In the genomic region with DNA sequence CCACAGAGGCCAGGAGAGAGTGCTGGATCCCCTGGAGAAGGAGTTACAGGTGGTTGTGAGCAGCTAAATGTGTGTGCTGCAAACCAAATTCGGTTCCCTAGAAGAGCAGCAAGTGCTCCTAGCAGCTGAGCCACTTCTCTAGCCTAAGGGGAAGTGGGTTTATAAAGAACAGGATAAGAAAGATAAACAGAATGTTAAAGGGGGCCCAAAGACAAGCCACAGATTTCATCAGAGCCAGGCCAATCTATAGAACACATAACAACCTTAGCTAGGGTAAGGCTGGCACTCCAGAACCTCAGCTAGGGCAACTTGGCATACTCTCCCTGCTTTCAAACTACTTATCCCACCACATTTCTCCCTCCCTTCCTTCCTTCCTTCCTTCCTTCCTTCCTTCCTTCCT, we compare ENCODE assay signal across 24 mouse cellular contexts. TPM values are rescaled to one million over a fixed set of nuclear protein-coding genes. Genes with fewer than 3 reads are reported as not detected.
DNase-seq lines count a peak whose midpoint lies in the region; ATAC-seq and TF ChIP-seq lines count a peak whose summit lies in the region.
"Had no signal": no experiment of that assay in that cellular context is flagged by ENCODE, and none has a peak within 500 bp of the region (broad histone marks: within the 10 kb centered on the region; RNA-seq: fewer than 3 reads in every experiment).

No protein-coding gene starts in this region.

- no peak overlapping the region for H3K4me3 ChIP-seq in gastrocnemius, adult 2 months
- H3K4me3 ChIP-seq in megakaryocyte, embryonic 14.5 days (replicated peaks), result peak overlapping the region; percentile 81
- H3K4me3 ChIP-seq: embryonic facial prominence, embryonic 15.5 days; forebrain, embryonic 10.5 days; hindbrain, embryonic 15.5 days; layer of hippocampus, adult 2 months; limb, embryonic 12.5 days; liver, embryonic 13.5 days had no signal

- DNase-seq in gastrocnemius, adult 2 months, result no peak
- DNase-seq in gastrocnemius, adult 18-20 months (ENCODE audit: low spot score), result no peak
- peak; percentile 46 for DNase-seq in CD4-positive, CD25-positive, alpha-beta regulatory T cell, adult 2 months (ENCODE audit: low read depth, low spot score)
- no peak for DNase-seq in frontal cortex, adult 2 months (ENCODE audit: extremely low spot score in 1 of 2, low spot score in 1 of 2)
- DNase-seq in urinary bladder, postnatal 14 days (ENCODE audit: low spot score), result no peak
- DNase-seq: adrenal gland, postnatal 14 days; cerebellum, adult 8-10 months; gastrocnemius, postnatal 36 days; heart, postnatal 4 days; kidney, postnatal 25 days; liver, embryonic 13.5 days; lung, embryonic 14.5 days; lung, postnatal 36 days; thymus, postnatal 25 days had no signal

- H3K27ac ChIP-seq in gastrocnemius, adult 2 months, result peak overlapping the region; percentile 83
- H3K27ac ChIP-seq: embryonic facial prominence, embryonic 15.5 days; forebrain, embryonic 10.5 days; hindbrain, embryonic 15.5 days; layer of hippocampus, adult 2 months; limb, embryonic 12.5 days; liver, embryonic 13.5 days had no signal

- H3K36me3 ChIP-seq in megakaryocyte, embryonic 14.5 days (replicated peaks; ENCODE audit: low read length), result no peaks in the 10 kb centered on the region
- H3K36me3 ChIP-seq: embryonic facial prominence, embryonic 15.5 days; forebrain, embryonic 10.5 days; hindbrain, embryonic 15.5 days; limb, embryonic 12.5 days; liver, embryonic 13.5 days had no signal

- peak; percentile 76 for ATAC-seq in common myeloid progenitor, adult 5-6 weeks (replicated peaks; ENCODE audit: low read depth, poor library complexity, severe bottlenecking)
- ATAC-seq in monocyte, adult 5-6 weeks (replicated peaks; ENCODE audit: insufficient number of reproducible peaks, low FRiP score, low TSS enrichment, poor library complexity, severe bottlenecking), result no peak
- ATAC-seq: forebrain, embryonic 16.5 days had no signal

- TF ChIP-seq CTCF in gastrocnemius, adult 2 months (IDR thresholded peaks at IDR 0.05), result no peak

- H3K9me3 ChIP-seq in megakaryocyte, embryonic 14.5 days, result no peaks in the 10 kb centered on the region
- H3K9me3 ChIP-seq: embryonic facial prominence, embryonic 15.5 days; forebrain, embryonic 10.5 days; hindbrain, embryonic 15.5 days; limb, embryonic 12.5 days; liver, embryonic 13.5 days had no signal

- H3K4me1 ChIP-seq in megakaryocyte, embryonic 14.5 days, result peaks cover 55% of the 10 kb centered on the region
- H3K4me1 ChIP-seq: embryonic facial prominence, embryonic 15.5 days; limb, embryonic 12.5 days had no signal

- no peaks in the 10 kb centered on the region for H3K27me3 ChIP-seq in megakaryocyte, embryonic 14.5 days (replicated peaks)
- H3K27me3 ChIP-seq: CH12.LX; embryonic facial prominence, embryonic 15.5 days; hindbrain, embryonic 15.5 days; limb, embryonic 12.5 days; liver, embryonic 13.5 days had no signal

- intact Hi-C loops in gastrocnemius, adult 2 months (cut with DNase I), result loop anchor here (10.0 kb wide), 1 partner anchor 150 kb away; no protein-coding TSS in a partner anchor

RNA-seq across cellular contexts. Expression of a gene that starts 32.1 kb away (rescaled TPM):
- total RNA-seq in gastrocnemius, adult 2 months (2021), result 10 to 100 TPM; 15.0 to 24.4 TPM
- 10 to 100 TPM; 14.4 to 16.7 TPM for total RNA-seq in gastrocnemius, adult 18-20 months (2021)
- total RNA-seq in common myeloid progenitor, adult 5-6 weeks (2017), result 34.4 and 35.4 TPM in 2 replicates
- 1.7 TPM in 1 of 2 replicates, not detected in the other for polyA plus RNA-seq in megakaryocyte, embryonic 14.5 days (2012; ENCODE audit: insufficient read depth, low replicate concordance)
- polyA plus RNA-seq in frontal cortex, adult 2 months (2012; rRNA removed), result 1.9 and 2.1 TPM in 2 replicates
- 11.0 to 23.6 TPM (median 21.4 TPM) in 3 replicates for total RNA-seq in monocyte, adult 5-6 weeks (2017)
- total RNA-seq: CH12.LX had no signal
